Mouse (Mus musculus) CH12.LX (cell line): ENCODE data around the gene Sbpl. TPM values are rescaled to one million over a fixed set of nuclear protein-coding genes. Genes with fewer than 3 reads are reported as not detected.

ENCODE experiments used
- DNase-seq: peaks from one replicate; pipeline ENCODE4 v3.0.0-alpha.2; 2013; ENCODE audit errors: extremely low read depth
- H3K27ac ChIP-seq: 2 replicates; pipeline ENCODE4 v1.5.1; 2012; ENCODE audit warnings: low read depth, mild to moderate bottlenecking, control low read depth, moderate library complexity; ENCODE audit not compliant: insufficient read depth
- H3K27me3 ChIP-seq: replicated peaks from 2 replicates; pipeline ENCODE3; 2012; ENCODE audit warnings: inconsistent platforms
- H3K36me3 ChIP-seq, 2 experiments: replicated peaks in 1 of 2; 2 replicates each; pipeline versions ENCODE3 to v1.6.1; 2012; ENCODE audit warnings: inconsistent platforms in 1 of 2, low read length in 1 of 2, mild to moderate bottlenecking in 1 of 2, mixed read lengths in 1 of 2, moderate library complexity in 1 of 2; ENCODE audit not compliant: control insufficient read depth in 1 of 2, insufficient read depth in 1 of 2
- H3K4me1 ChIP-seq, 2 experiments: 2 replicates each; pipeline ENCODE4 v1.6.1; 2012; ENCODE audit warnings: inconsistent platforms in 1 of 2, moderate library complexity in 1 of 2; ENCODE audit not compliant: insufficient read depth in 2 of 2, control insufficient read depth in 1 of 2
- H3K4me2 ChIP-seq: 2 replicates; pipeline ENCODE4 v1.6.1; 2012; ENCODE audit warnings: low read depth, mild to moderate bottlenecking, control low read depth; ENCODE audit not compliant: poor library complexity, insufficient read depth, severe bottlenecking
- H3K4me3 ChIP-seq, 3 experiments: fragments of 150-350 bp in 1 of 3; sonication (generic) in 1 of 3; replicated peaks in 1 of 3; 2 replicates each; pipeline versions ENCODE3 to v1.5.1; 2011 to 2012; ENCODE audit warnings: low read depth in 2 of 3, low read length in 2 of 3, mild to moderate bottlenecking in 2 of 3, moderate library complexity in 2 of 3, control low read depth in 1 of 3, improper control_type of control experiment in 1 of 3, inconsistent platforms in 1 of 3, mixed read lengths in 1 of 3; ENCODE audit not compliant: poor library complexity in 1 of 3
- H3K79me2 ChIP-seq: replicated peaks from 2 replicates; pipeline ENCODE4 v1.6.1; 2012; ENCODE audit warnings: mild to moderate bottlenecking, moderate library complexity; ENCODE audit not compliant: control insufficient read depth, poor library complexity, insufficient read depth, severe bottlenecking; ENCODE audit errors: extremely low read depth
- H3K9ac ChIP-seq: 2 replicates; pipeline ENCODE4 v1.6.1; 2012; ENCODE audit warnings: low read depth, mild to moderate bottlenecking, control low read depth, moderate library complexity; ENCODE audit not compliant: insufficient read depth
- H3K9me3 ChIP-seq: replicated peaks from 2 replicates; pipeline ENCODE3; 2012; ENCODE audit warnings: low read length, inconsistent platforms, mixed read lengths
- BHLHE40 ChIP-seq: IDR thresholded peaks from 2 replicates; pipeline ENCODE4 v1.6.1; 2011; ENCODE audit warnings: mild to moderate bottlenecking, low read depth, low read length, improper control_type of control experiment
- E2F4 ChIP-seq: IDR thresholded peaks from 2 replicates; pipeline ENCODE4 v1.6.1; 2011; ENCODE audit warnings: low read depth, low read length, improper control_type of control experiment; ENCODE audit not compliant: insufficient replicate concordance
- GABPA ChIP-seq: IDR thresholded peaks from 2 replicates; pipeline ENCODE4 v1.6.1; 2012; ENCODE audit warnings: low read depth, low read length, improper control_type of control experiment, inconsistent platforms; ENCODE audit not compliant: insufficient replicate concordance
- JUN ChIP-seq: IDR thresholded peaks from 2 replicates; pipeline ENCODE4 v1.6.1; 2011; ENCODE audit warnings: low read depth, mild to moderate bottlenecking, low read length, improper control_type of control experiment, moderate library complexity; ENCODE audit not compliant: insufficient read depth
- JUND ChIP-seq: conservative IDR thresholded peaks from 2 replicates; pipeline ENCODE4 v1.6.1; 2011; ENCODE audit warnings: low read depth, low read length, improper control_type of control experiment
- MAX ChIP-seq: IDR thresholded peaks from 2 replicates; pipeline ENCODE4 v1.6.1; 2011; ENCODE audit warnings: low read length, improper control_type of control experiment
- MEF2A ChIP-seq: IDR thresholded peaks from 2 replicates; pipeline ENCODE4 v1.6.1; 2014; ENCODE audit warnings: low read depth, mild to moderate bottlenecking, inconsistent platforms, low read length, improper control_type of control experiment, borderline replicate concordance
- MXI1 ChIP-seq: IDR thresholded peaks from 2 replicates; pipeline ENCODE4 v1.6.1; 2011; ENCODE audit warnings: mild to moderate bottlenecking, low read depth, low read length, improper control_type of control experiment
- MYC ChIP-seq: IDR thresholded peaks from 2 replicates; pipeline ENCODE4 v1.6.1; 2011; ENCODE audit warnings: low read depth, mild to moderate bottlenecking, improper control_type of control experiment, low read length
- NELFE ChIP-seq: IDR thresholded peaks from 2 replicates; pipeline ENCODE4 v1.6.1; 2011; ENCODE audit warnings: low read depth, low read length, improper control_type of control experiment
- PAX5 ChIP-seq: IDR thresholded peaks from 2 replicates; pipeline ENCODE4 v1.6.1; 2012; ENCODE audit warnings: low read length, inconsistent platforms, mixed read lengths
- POLR2A ChIP-seq: IDR thresholded peaks from 2 replicates; pipeline ENCODE4 v1.6.1; 2011; ENCODE audit warnings: low read depth, mild to moderate bottlenecking, improper control_type of control experiment, low read length
- POLR2AphosphoS2 ChIP-seq: IDR thresholded peaks from 2 replicates; pipeline ENCODE4 v1.6.1; 2011; ENCODE audit warnings: low read depth, low read length, improper control_type of control experiment
- SIN3A ChIP-seq: IDR thresholded peaks from 2 replicates; pipeline ENCODE4 v1.6.1; 2012; ENCODE audit warnings: low read length, improper control_type of control experiment, inconsistent platforms
- TBP ChIP-seq: conservative IDR thresholded peaks from 2 replicates; pipeline ENCODE4 v1.6.1; 2011; ENCODE audit warnings: low read depth, low read length, improper control_type of control experiment
- UBTF ChIP-seq: IDR thresholded peaks from 2 replicates; pipeline ENCODE4 v1.6.1; 2012; ENCODE audit warnings: low read depth, mild to moderate bottlenecking, inconsistent platforms, low read length, improper control_type of control experiment, moderate library complexity
- USF2 ChIP-seq: conservative IDR thresholded peaks from 2 replicates; pipeline ENCODE4 v1.6.1; 2011; ENCODE audit warnings: low read depth, low read length, improper control_type of control experiment
- ZKSCAN1 ChIP-seq: IDR thresholded peaks from 2 replicates; pipeline ENCODE4 v1.6.1; 2012; ENCODE audit warnings: low read depth, inconsistent platforms, low read length, improper control_type of control experiment, borderline replicate concordance
- ZNF384 ChIP-seq: IDR thresholded peaks from 2 replicates; pipeline ENCODE4 v1.6.1; 2012; ENCODE audit warnings: low read depth, low read length, improper control_type of control experiment, inconsistent platforms
- dilution Hi-C: fragments of 300-500 bp; cut with MboI; formaldehyde crosslinking; loops from 2 replicates; pipeline ENCODE4 v1.14.3; 2020; ENCODE audit warnings: low sequenced_read_pairs; ENCODE audit not compliant: extremely low pct_unique_long_range_greater_than_20kb, extremely low pct_ligation_motif_present
- in situ Hi-C: fragments of 300-500 bp; cut with MboI; formaldehyde crosslinking; loops from 3 replicates; pipeline ENCODE4 v1.14.3; 2019; ENCODE audit warnings: low sequenced_read_pairs, low pct_ligation_motif_present, low pct_unique_long_range_greater_than_20kb, mixed read lengths
- polyA plus RNA-seq: library from polyadenylated mRNA; unstranded; fragments of >175 nt; gene quantifications from 2 replicates; pipeline ENCODE4 v1.2.1, GENCODE M21; 2012; ENCODE audit warnings: low read depth; ENCODE audit not compliant: insufficient read length
- total RNA-seq, 2 experiments: library from RNA; depleted of rRNA; stranded (reverse); fragments of 300-350 nt in 1 of 2; fragments of >200 nt in 1 of 2; gene quantifications; 2 replicates each; pipeline ENCODE4 v1.2.3; 2012 to 2014

The Sbpl gene
- total and polyA plus RNA-seq, 3 experiments = not detected

DNA sequence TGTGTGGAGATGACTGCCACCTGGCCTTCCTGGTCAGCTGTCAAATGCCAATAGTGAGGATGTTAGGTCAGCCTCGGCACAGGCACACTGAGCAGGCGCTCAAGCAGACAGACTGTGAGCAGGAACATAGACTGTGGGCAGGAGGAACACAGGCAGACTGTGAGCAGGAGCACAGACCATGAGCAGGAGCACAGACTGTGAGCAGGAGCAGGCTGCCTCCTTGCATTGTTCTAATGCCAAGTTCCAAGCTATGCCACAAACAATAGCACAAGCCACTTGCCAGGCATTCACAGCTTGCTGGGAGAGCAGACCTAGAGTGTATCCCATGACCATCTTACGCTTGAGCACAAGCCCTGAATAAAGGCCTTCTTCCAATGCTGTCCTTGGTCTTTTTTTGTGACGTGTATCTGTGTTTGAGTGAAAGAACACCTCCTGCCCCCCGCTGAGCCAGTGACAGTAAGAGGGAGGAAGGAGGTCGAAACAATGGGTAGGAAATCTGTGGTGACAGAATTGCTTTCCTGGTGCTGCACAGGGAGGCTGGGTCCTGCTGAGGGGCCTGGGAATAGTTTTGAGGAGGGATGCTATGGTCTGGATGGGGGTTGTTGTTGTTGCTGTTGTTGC lies 10.8 kb upstream of the Sbpl start:
- Histone ChIP-seq H3K36me3 (no peaks in the 10 kb centered on the region), H3K4me1 (peaks cover 21 to 44% of the 10 kb centered on the region in 2 experiments), H3K9ac (no peak overlapping the region), H3K27ac (no peak overlapping the region), H3K4me3 (no peak overlapping the region), H3K9me3 (no peaks in the 10 kb centered on the region), H3K4me2 (no peak overlapping the region), H3K79me2 (no peaks in the 10 kb centered on the region), H3K27me3 (no peaks in the 10 kb centered on the region)
- DNase-seq = no peak
- in situ Hi-C loops = loop anchor here (10.0 kb wide), 3 partner anchors 101 to 301 kb away; partner anchors contain the start of genes Bicdl2, Flywch1 and Prss21
- dilution Hi-C loops = no loop called here
- TF ChIP-seq MYC = no peak

GRCm38 (mm10) chr17:23961573-23962122 lies 6.6 kb upstream of the Sbpl start:
- Histone ChIP-seq H3K9ac (no peak overlapping the region), H3K27me3 (no peaks in the 10 kb centered on the region), H3K9me3 (no peaks in the 10 kb centered on the region), H3K4me1 (peaks cover 10 to 19% of the 10 kb centered on the region in 2 experiments), H3K79me2 (no peaks in the 10 kb centered on the region), H3K27ac (no peak overlapping the region), H3K4me2 (no peak overlapping the region), H3K36me3 (no peaks in the 10 kb centered on the region), H3K4me3 (no peak overlapping the region)
- dilution Hi-C loops (no loop called here), in situ Hi-C loops (loop anchor here (10.0 kb wide), 3 partner anchors 97 to 297 kb away; partner anchors contain the start of genes Bicdl2, Flywch1 and Prss21)
- TF ChIP-seq SIN3A = no peak
- TF ChIP-seq MEF2A = no peak
- TF ChIP-seq NELFE = no peak
- TF ChIP-seq POLR2A = no peak
- no peak for TF ChIP-seq JUND
- no peak for TF ChIP-seq JUN
- no peak for TF ChIP-seq TBP
- no peak for TF ChIP-seq MXI1
- TF ChIP-seq UBTF = no peak
- TF ChIP-seq E2F4 = no peak
- TF ChIP-seq ZKSCAN1 = no peak
- TF ChIP-seq GABPA = no peak
- no peak for TF ChIP-seq MAX
- TF ChIP-seq ZNF384 = no peak
- no peak for TF ChIP-seq POLR2AphosphoS2
- no peak for TF ChIP-seq BHLHE40
- no peak for TF ChIP-seq USF2
- no peak for TF ChIP-seq PAX5
- DNase-seq = no peak
